Mouse (Mus musculus) thymus, adult 2 months (tissue): ENCODE data around the gene AB124611. TPM values are rescaled to one million over a fixed set of nuclear protein-coding genes. Genes with fewer than 3 reads are reported as not detected.

Experiments used
- DNase-seq: peaks from one replicate; pipeline ENCODE4 v3.0.0; 2021
- H3K27ac ChIP-seq: fragments of 200-500 bp; 2 replicates; pipeline ENCODE4 v1.5.1; 2012; ENCODE audit warnings: low read length, control low read depth; ENCODE audit not compliant: control insufficient read depth, insufficient read depth
- H3K27me3 ChIP-seq: fragments of 200-500 bp; 2 replicates; pipeline ENCODE4 v1.6.1; 2012; ENCODE audit warnings: mild to moderate bottlenecking, low read length, moderate library complexity, mixed read lengths; ENCODE audit not compliant: control insufficient read depth, insufficient read depth
- H3K36me3 ChIP-seq: fragments of 200-500 bp; 2 replicates; pipeline ENCODE4 v1.6.1; 2012; ENCODE audit warnings: mild to moderate bottlenecking, low read length, moderate library complexity; ENCODE audit not compliant: control insufficient read depth, insufficient read depth
- H3K4me1 ChIP-seq: fragments of 200-500 bp; replicated peaks from 2 replicates; pipeline ENCODE4 v1.6.1; 2012; ENCODE audit warnings: low read length; ENCODE audit not compliant: control insufficient read depth, insufficient read depth
- H3K4me3 ChIP-seq: fragments of 200-500 bp; 2 replicates; pipeline ENCODE4 v1.5.1; 2012; ENCODE audit warnings: mild to moderate bottlenecking, low read length, control low read depth, moderate library complexity; ENCODE audit not compliant: control insufficient read depth, insufficient read depth
- CTCF ChIP-seq: fragments of 200-500 bp; IDR thresholded peaks from 2 replicates; pipeline ENCODE4 v1.5.1; 2012; ENCODE audit warnings: mild to moderate bottlenecking, control low read depth, low read length, moderate library complexity, borderline replicate concordance; ENCODE audit not compliant: control insufficient read depth, poor library complexity, insufficient read depth; ENCODE audit errors: extremely low read depth
- POLR2A ChIP-seq: fragments of 200-500 bp; IDR thresholded peaks from 2 replicates; pipeline ENCODE4 v1.6.1; 2012; ENCODE audit warnings: mild to moderate bottlenecking, low read length, control low read depth, moderate library complexity; ENCODE audit not compliant: control insufficient read depth, poor library complexity, insufficient read depth; ENCODE audit errors: extremely low read depth
- WGBS: fragments of 180-500 bp; shearing (Covaris S2); methylation state at CpG from one replicate; pipeline ENCODE4 v1.1.7; 2018; 5-methylcytosine and 5-hydroxymethylcytosine counted together
- polyA plus RNA-seq: library from polyadenylated mRNA; depleted of rRNA; stranded (reverse); fragments of >200 nt; gene quantifications from 2 replicates; pipeline ENCODE4 v1.2.3, GENCODE M21; 2012

AB124611 gene
- polyA plus RNA-seq, 1 experiment = 31.1 TPM

- no peaks in the 10 kb centered on the region for H3K36me3 ChIP-seq
- TF ChIP-seq CTCF (no peak), POLR2A (no peak)
- DNase-seq = no peak
- no peaks in the 10 kb centered on the region for H3K27me3 ChIP-seq
- H3K27ac ChIP-seq = peak overlapping the region; percentile 30; the same call in 1 of the 2 replicates
- H3K4me3 ChIP-seq = peak overlapping the region; percentile 72; the same call in 1 of the 2 replicates
- WGBS = 23% methylated on average over 7 of the region's 7 CpGs
- H3K4me1 ChIP-seq = peaks cover 17% of the 10 kb centered on the region
Measured at GRCm38 (mm10) chr9:21525142-21525936, 637 bp upstream of the AB124611 start.

GRCm38 (mm10) chr9:21526634-21526944, 613 bp downstream of the AB124611 start:
- no peaks in the 10 kb centered on the region for H3K36me3 ChIP-seq
- peaks cover 17% of the 10 kb centered on the region for H3K4me1 ChIP-seq
- DNase-seq = no peak
- WGBS = 35% methylated on average over 3 of the region's 3 CpGs
- peak overlapping the region; percentile 72 for H3K4me3 ChIP-seq
- H3K27ac ChIP-seq = no peak overlapping the region
- TF ChIP-seq POLR2A = no peak
- no peak for TF ChIP-seq CTCF
- no peaks in the 10 kb centered on the region for H3K27me3 ChIP-seq

- Histone ChIP-seq H3K27ac (no peak overlapping the region), H3K4me1 (peaks cover 17% of the 10 kb centered on the region), H3K36me3 (no peaks in the 10 kb centered on the region), H3K27me3 (no peaks in the 10 kb centered on the region), H3K4me3 (no peak overlapping the region)
- DNase-seq = no peak
- WGBS = 100% methylated on average over 2 of the region's 2 CpGs
- TF ChIP-seq POLR2A (no peak), CTCF (no peak)
Measured at GRCm38 (mm10) chr9:21527100-21527801, 1.3 kb downstream of the AB124611 start.

GRCm38 (mm10) chr9:21527917-21528324, 1.9 kb downstream of the AB124611 start:
- H3K27me3 ChIP-seq = no peaks in the 10 kb centered on the region
- TF ChIP-seq CTCF = no peak
- no peak for TF ChIP-seq POLR2A
- no peak for DNase-seq
- H3K4me3 ChIP-seq = no peak overlapping the region
- WGBS = 96% methylated on average over 1 of the region's 1 CpGs
- peaks cover 17% of the 10 kb centered on the region for H3K4me1 ChIP-seq
- H3K27ac ChIP-seq = no peak overlapping the region
- H3K36me3 ChIP-seq = no peaks in the 10 kb centered on the region

- TF ChIP-seq CTCF (no peak), POLR2A (no peak)
- Histone ChIP-seq H3K36me3 (no peaks in the 10 kb centered on the region), H3K27me3 (no peaks in the 10 kb centered on the region), H3K4me3 (no peak overlapping the region), H3K27ac (no peak overlapping the region), H3K4me1 (peaks cover 6% of the 10 kb centered on the region)
- DNase-seq = no peak
- 49% methylated on average over 14 of the region's 14 CpGs for WGBS
Measured at GRCm38 (mm10) chr9:21536501-21536900, 10.5 kb downstream of the AB124611 start.

- no peak for DNase-seq
- Histone ChIP-seq H3K4me1 (peaks cover 6% of the 10 kb centered on the region), H3K4me3 (no peak overlapping the region), H3K36me3 (no peaks in the 10 kb centered on the region), H3K27ac (no peak overlapping the region), H3K27me3 (no peaks in the 10 kb centered on the region)
- TF ChIP-seq POLR2A = no peak
- no peak for TF ChIP-seq CTCF
- WGBS = 72% methylated on average over 4 of the region's 4 CpGs
Measured at GRCm38 (mm10) chr9:21537009-21537408, 11.0 kb downstream of the AB124611 start.
